Mouse (Mus musculus) frontal cortex, postnatal 10 days (tissue): ENCODE measurements around the gene Olfr145.

Experiments
- DNase-seq, 2 experiments: peaks; one replicate each; pipeline ENCODE4 v3.0.0; 2022; ENCODE audit warnings: low spot score in 2 of 2, mixed read lengths in 1 of 2

The Olfr145 gene

DNA sequence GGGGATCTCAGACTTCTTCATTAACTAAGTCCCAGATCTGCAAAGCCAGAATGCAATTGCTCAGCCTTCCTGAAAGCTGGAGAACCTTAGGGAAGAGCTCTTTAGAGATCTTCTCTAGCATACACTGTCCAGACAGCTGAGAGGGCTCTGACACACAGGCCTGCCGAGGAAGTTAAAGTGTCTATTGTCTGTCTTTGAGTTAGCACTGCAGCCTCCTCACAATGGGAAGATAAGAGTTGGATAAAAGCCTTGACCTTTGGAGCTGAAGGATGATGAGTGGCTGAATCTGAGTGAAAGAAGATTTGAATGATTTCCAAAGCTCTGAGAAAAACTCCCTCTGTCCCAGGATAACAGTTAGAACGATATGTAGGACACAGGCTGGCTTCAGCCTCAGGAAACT lies at the start of gene Olfr145:
Olfr145 (plus strand) TSS at position 64 of the 400 bp plus-strand sequence.
- no peak for DNase-seq

DNA sequence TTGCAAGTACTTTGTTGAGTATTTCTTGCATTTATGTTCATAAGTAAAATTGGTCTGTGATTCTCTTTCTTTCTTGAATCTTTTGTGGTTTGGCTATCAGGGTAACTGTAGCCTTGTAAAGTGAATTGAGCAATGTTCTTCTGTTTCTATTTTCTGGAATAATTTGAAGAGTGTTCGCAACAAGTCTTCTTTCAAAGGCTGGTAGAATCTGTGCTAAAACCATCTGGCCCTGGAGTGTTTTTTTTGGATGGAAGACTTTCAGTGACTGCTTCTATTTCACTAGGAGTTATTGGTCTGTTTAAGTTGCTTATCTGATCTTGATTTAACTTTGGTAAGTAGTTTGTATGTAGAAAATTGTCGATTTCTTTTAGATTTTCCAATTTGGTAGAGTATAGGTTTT lies 47.3 kb upstream of the Olfr145 start:
- DNase-seq = no peak

DNA sequence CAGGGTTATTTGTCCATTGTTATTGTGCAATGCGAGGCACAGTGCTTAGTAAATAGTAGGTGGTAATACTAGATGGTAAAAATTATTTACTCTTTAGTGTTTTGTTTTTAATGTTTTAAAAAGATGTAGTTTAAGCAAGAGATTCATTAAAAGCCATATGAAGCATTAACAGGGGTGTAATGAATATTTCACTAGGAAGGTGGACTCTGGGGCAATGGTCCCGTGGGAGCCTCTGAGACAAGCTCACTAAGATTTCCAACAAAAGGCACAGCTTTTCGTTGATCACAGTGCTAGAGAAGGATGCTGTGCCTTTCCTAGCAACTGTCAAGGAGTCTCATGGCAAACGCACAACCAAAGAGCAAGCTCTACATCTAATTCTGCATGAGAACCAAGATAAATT lies 42.6 kb upstream of the Olfr145 start, which contains the start of gene Olfr877:
Olfr877 (plus strand) TSS at position 301 of the 400 bp plus-strand sequence.
- DNase-seq = no peak

DNA sequence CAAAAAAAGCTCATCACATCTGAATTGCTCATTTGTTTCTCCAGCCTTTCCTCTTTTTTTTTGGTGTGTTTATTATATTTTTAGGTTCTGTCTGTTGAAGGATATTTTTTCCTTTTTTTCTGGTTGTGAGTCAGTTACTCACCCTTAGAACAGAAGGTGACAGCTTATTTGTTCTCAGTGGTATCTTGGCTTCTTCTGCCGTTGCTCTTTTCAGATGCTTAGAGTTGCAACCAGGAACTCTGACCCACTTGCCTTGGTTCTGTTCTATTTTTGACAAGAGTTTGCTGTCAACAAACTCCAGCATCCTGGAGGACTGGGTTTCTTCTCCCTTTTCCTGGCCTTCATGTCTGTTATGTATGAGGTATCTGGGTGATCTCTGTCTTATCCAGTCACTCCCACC lies 33.2 kb upstream of the Olfr145 start:
- no peak for DNase-seq

DNA sequence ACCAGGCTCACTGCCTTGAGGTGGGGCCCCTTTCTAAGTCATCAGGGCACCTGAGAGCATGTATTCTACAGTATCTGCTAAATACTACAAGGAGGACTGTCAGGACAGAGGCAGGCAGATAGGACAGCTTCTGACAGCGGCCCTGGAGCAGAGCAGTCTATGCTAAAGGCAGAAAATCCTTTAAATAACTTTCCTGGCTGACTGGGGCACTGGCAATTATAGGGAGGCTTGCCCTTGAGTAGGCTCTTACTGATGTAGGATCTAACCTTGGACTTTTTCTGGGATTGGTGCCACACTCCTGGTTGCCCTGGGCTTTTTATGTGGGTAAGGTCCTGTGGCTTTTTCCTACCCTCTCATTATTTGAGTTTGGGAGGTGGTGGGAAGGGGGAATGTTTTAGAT lies 26.3 kb upstream of the Olfr145 start:
- DNase-seq = no peak

DNA sequence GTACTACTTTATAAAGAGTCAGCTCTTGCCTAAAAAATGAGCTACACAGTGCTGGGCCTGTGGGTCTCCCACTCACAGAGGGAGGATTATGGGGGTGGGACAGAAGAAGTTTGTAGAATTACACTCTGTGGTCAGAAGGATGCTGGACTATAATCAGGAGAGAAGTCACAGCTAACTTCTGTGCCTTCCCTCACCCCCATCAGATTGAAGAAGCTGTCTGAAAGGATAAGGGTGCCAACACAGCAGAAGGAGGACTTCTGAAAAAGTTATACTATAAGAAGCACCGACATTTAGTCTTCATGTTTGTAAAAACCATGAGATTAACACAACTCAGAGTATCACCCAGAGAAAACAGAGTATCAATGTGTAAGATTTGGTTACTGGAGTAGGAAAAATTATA lies 25.4 kb upstream of the Olfr145 start:
- DNase-seq = no peak

DNA sequence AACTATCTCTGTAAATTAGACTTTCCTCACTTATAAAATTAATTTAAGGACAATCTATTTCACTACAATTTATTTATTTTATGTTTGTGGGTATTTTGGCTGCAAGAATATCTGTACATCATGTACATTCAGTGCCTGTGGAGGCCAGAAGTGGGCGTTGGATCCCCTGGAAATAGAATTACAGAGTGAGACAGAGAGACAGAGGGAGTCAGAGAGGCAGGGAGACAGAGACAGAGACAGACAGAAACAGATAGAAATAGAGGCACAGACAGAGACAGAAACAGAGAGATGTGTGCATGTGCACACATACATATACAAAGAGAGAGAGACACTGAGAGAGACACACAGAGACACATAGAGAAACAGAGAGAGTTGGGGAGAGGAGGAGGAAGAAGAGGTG lies 25.0 kb upstream of the Olfr145 start:
- no peak for DNase-seq

DNA sequence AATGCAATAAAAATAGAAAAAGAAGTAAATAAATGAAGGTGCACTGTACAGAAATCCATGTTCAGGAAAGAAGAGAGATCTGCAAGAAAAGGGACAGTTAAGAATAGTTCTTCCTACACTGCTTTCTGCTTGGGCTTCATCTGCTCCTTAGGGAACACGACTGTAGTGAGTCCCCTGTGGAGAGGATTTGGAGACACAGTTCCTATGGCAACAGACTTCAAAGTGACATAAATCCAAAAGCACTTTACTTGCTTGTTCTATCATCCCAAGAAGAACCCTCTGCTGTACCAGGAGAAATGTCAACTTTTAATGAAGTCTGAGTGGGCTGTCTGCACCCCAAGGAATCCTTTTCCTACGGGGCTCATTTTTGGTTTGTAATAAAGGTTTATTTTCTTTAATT lies 5.6 kb upstream of the Olfr145 start:
- DNase-seq = peak in 1 of 2 experiments; percentile 17

DNA sequence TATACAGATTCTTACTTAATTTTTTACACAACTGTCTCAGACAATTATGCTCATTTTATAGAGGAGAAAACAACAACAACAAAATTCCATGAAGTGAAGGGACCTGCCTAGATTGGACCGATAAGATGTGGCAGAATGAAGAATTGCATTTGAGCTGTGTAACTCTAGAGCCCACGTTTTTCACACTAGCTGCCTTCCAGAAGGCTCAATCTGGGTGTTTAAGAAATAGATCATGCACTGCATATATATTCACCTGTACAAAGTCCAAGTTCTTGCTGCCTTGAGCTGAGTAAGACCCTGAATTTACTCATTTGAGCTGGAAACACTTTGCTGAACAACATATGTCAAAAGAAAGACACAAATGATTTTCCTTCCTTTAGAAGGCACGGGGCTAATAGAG lies 9.0 kb downstream of the Olfr145 start:
- no peak for DNase-seq

DNA sequence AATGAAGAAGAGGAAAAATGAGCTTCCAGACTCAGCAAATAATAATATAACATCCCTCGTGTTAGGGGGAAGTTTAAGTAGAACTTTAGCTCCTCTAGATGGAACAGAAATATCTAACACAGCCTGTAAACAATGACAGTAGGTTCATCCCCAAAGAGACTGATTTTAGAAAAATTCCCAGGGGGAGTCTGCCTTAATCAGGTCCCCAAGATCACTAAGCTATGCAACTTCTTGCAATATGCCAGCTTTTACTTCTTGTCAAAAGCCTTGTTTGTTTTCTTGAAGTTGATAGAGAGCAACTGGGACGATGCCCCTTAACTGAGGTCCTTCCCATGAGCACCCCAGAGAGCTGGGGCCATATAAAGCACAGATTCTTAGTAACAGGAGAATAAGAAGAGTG lies 21.0 kb downstream of the Olfr145 start, which contains the start of gene Olfr878:
Olfr878 (plus strand) TSS at position 301 of the 400 bp plus-strand sequence.
- DNase-seq = no peak

DNA sequence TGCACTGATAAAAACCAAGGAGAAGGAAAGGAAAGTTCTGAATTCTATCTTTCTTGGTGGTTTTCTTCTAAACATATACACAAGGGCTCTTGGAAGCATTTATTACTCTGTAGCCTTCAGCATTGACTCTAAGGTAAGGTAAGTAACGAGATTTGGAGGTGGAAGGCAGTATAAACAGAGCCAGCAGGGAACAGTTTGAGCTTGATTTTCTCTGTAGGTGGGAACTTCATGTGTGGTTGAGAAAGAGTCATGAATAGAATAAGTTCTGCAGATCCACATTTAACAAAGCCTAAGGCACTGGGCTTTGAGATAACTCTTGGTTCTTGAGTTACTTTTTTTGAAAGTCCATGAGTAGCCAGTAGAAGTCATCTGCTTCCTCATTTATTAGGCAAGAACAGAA lies 21.5 kb downstream of the Olfr145 start:
- DNase-seq = no peak

DNA sequence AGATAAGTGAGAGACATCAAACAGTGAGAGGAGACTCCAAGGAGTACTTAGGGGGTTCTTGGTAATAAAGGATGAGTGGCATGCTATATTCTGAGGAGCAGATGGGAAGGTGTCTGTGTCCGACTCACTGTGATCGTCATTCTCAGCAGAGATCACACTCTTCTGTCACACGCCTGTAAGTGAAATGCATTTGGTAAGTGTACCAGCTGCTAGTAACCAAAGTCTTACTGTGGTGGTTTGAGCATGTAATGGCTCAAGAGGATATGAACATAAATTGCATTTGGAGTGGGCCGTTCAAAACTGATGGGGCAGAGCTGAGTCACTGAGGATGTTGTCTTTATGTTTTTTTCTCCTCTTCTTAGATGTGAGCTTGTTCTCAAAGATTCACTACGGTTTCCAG lies 27.7 kb downstream of the Olfr145 start:
- DNase-seq = no peak

DNA sequence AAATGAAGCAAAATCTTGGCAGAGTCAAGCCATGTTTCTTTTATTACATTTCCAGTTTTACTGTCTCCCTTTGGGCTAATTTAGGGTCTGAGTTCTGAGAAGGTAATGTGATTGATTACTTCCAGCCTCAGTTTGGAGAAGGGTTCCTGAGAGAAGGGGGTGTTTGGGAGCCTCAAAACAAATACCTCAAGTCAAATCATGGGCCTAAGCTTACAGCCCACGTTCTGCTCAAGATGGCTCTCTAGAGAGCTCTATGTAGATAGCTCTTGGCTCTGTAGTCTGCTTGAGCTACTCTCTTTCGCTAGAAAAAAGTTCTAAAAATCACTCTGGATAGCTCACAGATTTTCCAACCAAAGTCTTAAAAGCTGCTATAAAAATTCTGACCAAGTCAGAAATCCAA lies 28.9 kb downstream of the Olfr145 start:
- DNase-seq = no peak

DNA sequence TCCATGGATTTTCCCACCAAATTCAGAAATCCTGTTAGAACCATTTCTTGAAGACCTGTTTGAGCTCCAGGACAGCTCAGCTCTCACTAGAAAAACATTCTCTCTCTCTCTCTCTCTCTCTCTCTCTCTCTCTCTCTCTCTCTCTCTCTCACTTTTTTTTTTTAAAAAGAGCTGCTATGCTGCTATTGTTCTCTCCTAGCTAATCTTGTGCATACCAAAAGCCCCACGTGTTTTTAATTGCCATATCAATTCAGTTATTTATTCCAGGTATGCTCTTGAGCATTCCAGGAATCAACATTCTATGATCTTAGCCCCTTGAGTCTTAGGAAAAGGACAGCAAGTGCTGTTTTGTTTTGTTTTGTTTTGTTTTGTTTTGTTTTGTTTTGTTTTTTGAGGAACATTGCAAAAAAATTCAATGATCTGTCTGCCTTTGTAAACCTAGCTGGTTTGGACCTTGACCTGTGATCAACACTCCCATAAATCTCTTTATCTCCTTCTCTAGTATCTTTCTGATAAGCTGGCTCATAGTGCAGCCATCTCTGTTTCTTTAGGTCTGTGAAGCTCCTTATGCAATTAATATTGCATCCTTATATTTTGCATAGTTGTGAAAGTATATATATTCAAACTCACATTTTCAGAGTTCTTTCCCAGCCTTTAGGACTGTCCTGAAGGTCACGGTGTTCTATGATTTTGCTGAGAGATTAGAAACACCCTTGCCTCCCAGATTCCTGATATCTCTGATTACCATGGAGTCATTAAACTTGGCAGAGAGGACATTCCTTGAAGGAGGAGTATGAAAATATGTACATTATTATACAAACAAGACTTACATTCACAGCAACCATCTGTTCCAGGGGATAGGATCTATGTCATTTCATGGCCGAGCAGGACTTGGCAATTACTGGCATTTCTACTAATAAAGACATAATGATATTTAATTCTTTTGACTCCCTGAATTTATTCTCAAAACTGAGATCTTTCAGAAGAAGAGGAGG lies 29.8 kb downstream of the Olfr145 start:
- no peak for DNase-seq

DNA sequence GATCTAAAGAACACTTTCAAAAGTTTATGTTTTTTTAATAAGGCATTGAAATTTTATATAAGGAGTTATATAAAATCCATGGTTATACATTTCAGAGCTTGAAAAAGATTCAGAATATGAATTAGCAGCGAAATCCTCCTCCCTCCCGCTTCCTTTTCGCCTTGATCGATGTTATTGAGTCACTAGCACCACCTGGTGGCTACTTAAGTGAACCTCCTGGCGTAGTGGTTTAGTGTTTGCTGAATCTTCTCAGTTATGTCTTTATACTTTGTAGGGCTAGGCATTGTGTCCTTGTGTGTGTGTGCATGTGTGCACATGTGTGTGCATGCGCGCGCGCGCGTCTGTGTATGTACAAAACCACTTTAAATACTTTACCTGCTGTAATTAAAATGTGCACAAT lies 36.0 kb downstream of the Olfr145 start:
- peak; percentile 46 to 69 for DNase-seq

DNA sequence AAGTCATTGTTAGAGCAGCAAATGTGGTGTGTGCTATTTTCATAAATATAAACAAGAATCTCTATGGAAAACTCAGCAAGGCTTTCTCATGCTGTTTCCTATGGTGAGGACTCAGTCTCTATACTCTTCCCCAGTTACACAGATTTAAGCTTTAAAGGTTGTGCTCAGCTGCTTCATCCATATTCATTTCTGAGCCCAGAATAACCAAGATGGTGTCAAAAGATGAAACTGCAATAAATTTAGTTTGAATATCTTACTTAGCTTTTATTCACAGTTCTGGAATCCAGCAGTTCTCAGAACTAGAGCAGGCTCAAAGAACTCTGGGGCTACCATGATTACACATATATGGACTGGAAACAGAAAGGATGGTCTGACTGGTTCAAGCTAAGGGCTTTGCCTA lies 37.6 kb downstream of the Olfr145 start:
- DNase-seq = no peak

DNA sequence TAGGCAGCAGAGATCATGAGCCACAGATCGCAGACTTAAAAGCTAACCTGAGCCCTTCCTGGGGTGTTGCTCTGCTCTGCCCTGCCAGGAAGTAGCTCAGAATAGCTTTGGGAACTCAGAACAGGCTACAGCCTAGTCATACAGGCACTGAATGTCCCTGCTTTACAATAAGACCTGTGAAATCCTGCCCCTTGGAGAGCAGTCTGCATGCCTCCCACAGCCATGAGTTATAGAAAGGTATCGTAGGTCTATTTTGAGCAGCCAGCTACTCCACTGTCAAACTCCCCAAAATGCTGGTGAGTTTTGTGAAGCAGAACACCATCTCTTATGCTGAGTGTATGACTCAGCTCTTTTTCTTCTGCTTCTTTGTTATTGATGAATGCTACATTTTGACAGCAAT lies 44.6 kb downstream of the Olfr145 start:
- DNase-seq = no peak
